Mouse (Mus musculus): ENCODE data around the gene Tnr. TPM values are rescaled to one million over a fixed set of nuclear protein-coding genes. Genes with fewer than 3 reads are reported as not detected.

Tnr gene
- total and polyA plus RNA-seq, 3 experiments, result not detected

- Histone ChIP-seq H3K4me1 (ENCODE audit: control insufficient read depth in 1 of 2, insufficient read depth in 2 of 2) (no peaks in the 10 kb centered on the region), H3K9me3 (replicated peaks; ENCODE audit: low read length) (no peaks in the 10 kb centered on the region), H3K4me3 (replicated peaks in 1 of 3; ENCODE audit: low read depth in 2 of 3, low read length in 2 of 3, poor library complexity in 1 of 3) (no peak overlapping the region), H3K36me3 (replicated peaks in 1 of 2; ENCODE audit: control insufficient read depth in 1 of 2, insufficient read depth in 1 of 2, low read length in 1 of 2) (no peaks in the 10 kb centered on the region), H3K79me2 (replicated peaks; ENCODE audit: control insufficient read depth, extremely low read depth, insufficient read depth, poor library complexity, severe bottlenecking) (no peaks in the 10 kb centered on the region), H3K27me3 (replicated peaks) (peaks cover 48% of the 10 kb centered on the region), H3K9ac (ENCODE audit: insufficient read depth, low read depth) (no peak overlapping the region), H3K27ac (ENCODE audit: insufficient read depth, low read depth) (no peak overlapping the region), H3K4me2 (ENCODE audit: insufficient read depth, low read depth, poor library complexity, severe bottlenecking) (no peak overlapping the region)
- TF ChIP-seq GABPA (IDR thresholded peaks at IDR 0.05; ENCODE audit: insufficient replicate concordance, low read depth, low read length) (no peak), NRF1 (IDR thresholded peaks at IDR 0.05; ENCODE audit: low read depth, low read length) (no peak), BHLHE40 (IDR thresholded peaks at IDR 0.05; ENCODE audit: low read depth, low read length) (no peak), JUN (IDR thresholded peaks at IDR 0.05; ENCODE audit: insufficient read depth, low read depth, low read length) (no peak), ZKSCAN1 (IDR thresholded peaks at IDR 0.05; ENCODE audit: borderline replicate concordance, low read depth, low read length) (no peak), CHD1 (IDR thresholded peaks at IDR 0.05; ENCODE audit: low read depth, low read length) (no peak), MXI1 (IDR thresholded peaks at IDR 0.05; ENCODE audit: low read depth, low read length) (no peak), KAT2A (IDR thresholded peaks at IDR 0.05; ENCODE audit: insufficient replicate concordance, low read length) (no peak)
- DNase-seq (ENCODE audit: extremely low read depth), result no peak
- dilution Hi-C loops (cut with MboI; ENCODE audit: extremely low pct_ligation_motif_present, extremely low pct_unique_long_range_greater_than_20kb, low sequenced_read_pairs), result no loop called here
- in situ Hi-C loops (cut with MboI; ENCODE audit: low pct_ligation_motif_present, low pct_unique_long_range_greater_than_20kb, low sequenced_read_pairs), result no loop called here
These were observed 205.7 kb downstream of the Tnr start for GRCm38 (mm10) chr1:159729270-159729669.

- no peak for DNase-seq (ENCODE audit: extremely low read depth)
- no peaks in the 10 kb centered on the region for H3K79me2 ChIP-seq (replicated peaks; ENCODE audit: control insufficient read depth, extremely low read depth, insufficient read depth, poor library complexity, severe bottlenecking)
- dilution Hi-C loops (cut with MboI; ENCODE audit: extremely low pct_ligation_motif_present, extremely low pct_unique_long_range_greater_than_20kb, low sequenced_read_pairs), result no loop called here
- H3K4me2 ChIP-seq (ENCODE audit: insufficient read depth, low read depth, poor library complexity, severe bottlenecking), result no peak overlapping the region
- H3K27ac ChIP-seq (ENCODE audit: insufficient read depth, low read depth), result no peak overlapping the region
- no peaks in the 10 kb centered on the region for H3K36me3 ChIP-seq (replicated peaks in 1 of 2; ENCODE audit: control insufficient read depth in 1 of 2, insufficient read depth in 1 of 2, low read length in 1 of 2)
- H3K4me3 ChIP-seq (replicated peaks in 1 of 3; ENCODE audit: low read depth in 2 of 3, low read length in 2 of 3, poor library complexity in 1 of 3), result no peak overlapping the region
- no peak for TF ChIP-seq NELFE (IDR thresholded peaks at IDR 0.05; ENCODE audit: low read depth, low read length)
- TF ChIP-seq ZC3H11A (IDR thresholded peaks at IDR 0.05; ENCODE audit: low read depth, low read length), result no peak
- no peak for TF ChIP-seq SIN3A (IDR thresholded peaks at IDR 0.05; ENCODE audit: low read length)
- TF ChIP-seq CHD2 (IDR thresholded peaks at IDR 0.05; ENCODE audit: low read length), result no peak
- no peak for TF ChIP-seq CHD1 (IDR thresholded peaks at IDR 0.05; ENCODE audit: low read depth, low read length)
- no peak for TF ChIP-seq MXI1 (IDR thresholded peaks at IDR 0.05; ENCODE audit: low read depth, low read length)
- no peak for TF ChIP-seq JUND (conservative IDR thresholded peaks at IDR 0.05; ENCODE audit: low read depth, low read length)
- TF ChIP-seq MAX (IDR thresholded peaks at IDR 0.05; ENCODE audit: low read length), result no peak
- no peak for TF ChIP-seq RAD21 (IDR thresholded peaks at IDR 0.05; ENCODE audit: low read depth, low read length)
- no peak for TF ChIP-seq TCF12 (IDR thresholded peaks at IDR 0.05; ENCODE audit: low read depth, low read length)
- TF ChIP-seq UBTF (IDR thresholded peaks at IDR 0.05; ENCODE audit: low read depth, low read length), result no peak
- no peak for TF ChIP-seq E2F4 (IDR thresholded peaks at IDR 0.05; ENCODE audit: insufficient replicate concordance, low read depth, low read length)
- TF ChIP-seq JUN (IDR thresholded peaks at IDR 0.05; ENCODE audit: insufficient read depth, low read depth, low read length), result no peak
- no peak for TF ChIP-seq HCFC1 (IDR thresholded peaks at IDR 0.05; ENCODE audit: low read depth, low read length)
- in situ Hi-C loops (cut with MboI; ENCODE audit: low pct_ligation_motif_present, low pct_unique_long_range_greater_than_20kb, low sequenced_read_pairs), result no loop called here
- H3K9ac ChIP-seq (ENCODE audit: insufficient read depth, low read depth), result no peak overlapping the region
- H3K4me1 ChIP-seq (ENCODE audit: control insufficient read depth in 1 of 2, insufficient read depth in 2 of 2), result peaks cover 0 to 7% of the 10 kb centered on the region in 2 experiments; a peak in 1 of 4 replicates
- peaks cover 34% of the 10 kb centered on the region for H3K27me3 ChIP-seq (replicated peaks)
- no peaks in the 10 kb centered on the region for H3K9me3 ChIP-seq (replicated peaks; ENCODE audit: low read length)
These were observed 207.3 kb downstream of the Tnr start for GRCm38 (mm10) chr1:159730826-159731225.

Data from CH12.LX (cell line).